Mouse (Mus musculus): ENCODE measurements at regions not wholly inside any gene's neighbourhood (a gene's known extent, or its start where the extent isn't known, plus 50 kb on each side); places are given as distances from the start of the nearest gene placed in this dataset.

GRCm38 (mm10) chr9:30299844-30300243 lies 127.1 kb upstream of the Snx19 start:
- peak in 1 of 2 experiments; percentile 34 for DNase-seq

GRCm38 (mm10) chr9:30308281-30308680 lies 118.6 kb upstream of the Snx19 start:
- no peak for DNase-seq

- DNase-seq, result no peak
Observed at GRCm38 (mm10) chr9:30313360-30313759, 113.5 kb upstream of the Snx19 start.

- peak; percentile 19 to 54 for DNase-seq
Observed at GRCm38 (mm10) chr9:30314355-30315171, 112.3 kb upstream of the Snx19 start.

GRCm38 (mm10) chr9:30315172-30315644 lies 111.7 kb upstream of the Snx19 start:
- peak in 1 of 2 experiments; percentile 17 for DNase-seq

- DNase-seq, result no peak
Observed at GRCm38 (mm10) chr9:30344866-30345265, 82.0 kb upstream of the Snx19 start.

- DNase-seq, result no peak
Observed at GRCm38 (mm10) chr9:30353965-30354364, 72.9 kb upstream of the Snx19 start.

GRCm38 (mm10) chr9:30355642-30356041 lies 71.3 kb upstream of the Snx19 start:
- no peak for DNase-seq

GRCm38 (mm10) chr9:30369554-30370440 lies 57.1 kb upstream of the Snx19 start:
- DNase-seq, result no peak

- no peak for DNase-seq
Observed at GRCm38 (mm10) chr9:30370789-30371188, 56.1 kb upstream of the Snx19 start.

GRCm38 (mm10) chr9:30376908-30377307 lies 50.0 kb upstream of the Snx19 start:
- no peak for DNase-seq

Measured in lung, postnatal 4 days (tissue).